Mouse (Mus musculus) liver, embryonic 14.5 days (tissue): ENCODE measurements around the gene Neu3. TPM values are rescaled to one million over a fixed set of nuclear protein-coding genes. Genes with fewer than 3 reads are reported as not detected.

Experiments used
- ATAC-seq: fragments of 200-750 bp; cut with Nextera tagmentation; 2 replicates; pipeline ENCODE4 v1.8.0; 2017; ENCODE audit warnings: moderate number of reproducible peaks, mild to moderate bottlenecking, moderate library complexity; ENCODE audit not compliant: insufficient read depth
- DNase-seq, 3 experiments: peaks; one replicate each; pipeline ENCODE4 v3.0.0-alpha.2; 2012 to 2013; ENCODE audit warnings: low read depth in 3 of 3, low spot score in 3 of 3
- H3K27ac ChIP-seq: fragments of 300-500 bp; sonication (generic); 2 replicates; pipeline ENCODE4 v1.5.1; 2014; ENCODE audit warnings: moderate library complexity, mild to moderate bottlenecking, control low read depth, inconsistent platforms
- H3K27me3 ChIP-seq: fragments of 300-500 bp; sonication (generic); 2 replicates; pipeline ENCODE4 v1.6.1; 2014; ENCODE audit warnings: mild to moderate bottlenecking, low read length, moderate library complexity; ENCODE audit not compliant: control insufficient read depth, insufficient read depth
- H3K36me3 ChIP-seq: fragments of 300-500 bp; sonication (generic); replicated peaks from 2 replicates; pipeline ENCODE4 v1.6.1; 2014; ENCODE audit warnings: low read depth; ENCODE audit not compliant: control insufficient read depth, insufficient read depth
- H3K4me1 ChIP-seq, 2 experiments: fragments of 200-500 bp in 1 of 2; fragments of 300-500 bp in 1 of 2; sonication (generic) in 1 of 2; replicated peaks; 2 replicates each; pipeline ENCODE4 v1.6.1; 2012 to 2014; ENCODE audit warnings: antibody characterized with exemption in 1 of 2, inconsistent platforms in 1 of 2, low read length in 1 of 2; ENCODE audit not compliant: control insufficient read depth in 2 of 2, insufficient read depth in 2 of 2
- H3K4me2 ChIP-seq: fragments of 300-500 bp; sonication (generic); 2 replicates; pipeline ENCODE4 v1.6.1; 2014; ENCODE audit warnings: low read depth, mild to moderate bottlenecking, control low read depth, moderate library complexity
- H3K4me3 ChIP-seq, 2 experiments: fragments of 200-500 bp in 1 of 2; fragments of 300-500 bp in 1 of 2; sonication (generic) in 1 of 2; 2 replicates each; pipeline ENCODE4 v1.5.1; 2012 to 2014; ENCODE audit warnings: low read depth in 2 of 2, low read length in 2 of 2, mild to moderate bottlenecking in 2 of 2, control low read depth in 1 of 2, inconsistent platforms in 1 of 2, moderate library complexity in 1 of 2; ENCODE audit not compliant: insufficient read depth in 1 of 2
- H3K9ac ChIP-seq: fragments of 300-500 bp; sonication (generic); replicated peaks from 2 replicates; pipeline ENCODE4 v1.6.1; 2014; ENCODE audit warnings: mild to moderate bottlenecking, control low read depth, moderate library complexity
- H3K9me3 ChIP-seq: fragments of 300-500 bp; sonication (generic); 2 replicates; pipeline ENCODE4 v1.6.1; 2016; ENCODE audit warnings: low read length, mixed read lengths; ENCODE audit not compliant: control insufficient read depth
- CTCF ChIP-seq: IDR thresholded peaks from 2 replicates; pipeline ENCODE4 v1.5.1; 2016; ENCODE audit warnings: antibody characterized with exemption, low read depth, control low read depth
- EP300 ChIP-seq: IDR thresholded peaks from 2 replicates; pipeline ENCODE4 v1.6.1; 2016; ENCODE audit warnings: antibody characterized with exemption, low read depth
- WGBS: fragments of 180-500 bp; shearing (Covaris S2); extraction: QIAGEN DNeasy Blood & Tissue Kit; methylation state at CpG from one replicate; pipeline ENCODE4 v1.1.7; 2014; ENCODE audit not compliant: insufficient replicate concordance; 5-methylcytosine and 5-hydroxymethylcytosine counted together
- polyA plus RNA-seq, 2 experiments: library from polyadenylated mRNA; depleted of rRNA in 1 of 2; stranded (reverse) in 1 of 2; unstranded in 1 of 2; fragments of >200 nt; fragmentation: Nextera tagmentation in 1 of 2; extraction: Ambion mirVana in 1 of 2; gene quantifications; 2 replicates each; pipeline versions ENCODE4 v1.2.1 to v1.2.3; 2012 to 2014

Neu3 gene
- polyA plus RNA-seq, 2 experiments = 2.9 to 4.1 TPM

GRCm38 (mm10) chr7:99803535-99803934, 24.7 kb downstream of the Neu3 start:
- Histone ChIP-seq H3K9ac (peak overlapping the region; percentile 57), H3K4me1 (peaks cover 32 to 42% of the 10 kb centered on the region in 2 experiments), H3K27me3 (no peaks in the 10 kb centered on the region), H3K4me3 (peak overlapping the region in 1 of 2 experiments; percentile 26; a peak in 1 of 4 replicates), H3K4me2 (peak overlapping the region; percentile 70), H3K27ac (peak overlapping the region; percentile 92), H3K9me3 (no peaks in the 10 kb centered on the region), H3K36me3 (no peaks in the 10 kb centered on the region)
- 29% methylated on average over 8 of the region's 8 CpGs for WGBS
- TF ChIP-seq EP300 (no peak), CTCF (no peak)
- peak; percentile 87 for ATAC-seq
- DNase-seq = peak in 2 of 3 experiments; percentile 54 to 60

- ATAC-seq = peak; percentile 46
Measured at GRCm38 (mm10) chr7:99799118-99799517, 29.1 kb downstream of the Neu3 start.

GRCm38 (mm10) chr7:99797911-99798647, 30.1 kb downstream of the Neu3 start:
- no peak overlapping the region for H3K27ac ChIP-seq
- H3K4me3 ChIP-seq = no peak overlapping the region
- 33% methylated on average over 6 of the region's 6 CpGs for WGBS
- H3K4me1 ChIP-seq = peaks cover 21 to 25% of the 10 kb centered on the region in 2 experiments
- H3K4me2 ChIP-seq = no peak overlapping the region
- H3K27me3 ChIP-seq = no peaks in the 10 kb centered on the region
- TF ChIP-seq EP300 = no peak
- TF ChIP-seq CTCF = peak; percentile 80
- ATAC-seq = no peak
- H3K36me3 ChIP-seq = no peaks in the 10 kb centered on the region
- peak; percentile 74 to 80 (median 76) for DNase-seq
- no peak overlapping the region for H3K9ac ChIP-seq
- no peaks in the 10 kb centered on the region for H3K9me3 ChIP-seq

More at GRCm38 (mm10) chr7:99799118-99799517, 29.1 kb downstream of the Neu3 start:
- Histone ChIP-seq H3K9me3 (no peaks in the 10 kb centered on the region), H3K9ac (peak overlapping the region; percentile 48), H3K4me3 (no peak overlapping the region), H3K4me1 (peaks cover 28 to 33% of the 10 kb centered on the region in 2 experiments), H3K27ac (peak overlapping the region; percentile 44), H3K36me3 (no peaks in the 10 kb centered on the region), H3K27me3 (no peaks in the 10 kb centered on the region), H3K4me2 (peak overlapping the region; percentile 41)
- 38% methylated on average over 7 of the region's 7 CpGs for WGBS
- TF ChIP-seq CTCF = no peak
- TF ChIP-seq EP300 = peak; percentile 45
- peak; percentile 39 to 51 (median 41) for DNase-seq

- peaks cover 15 to 17% of the 10 kb centered on the region in 2 experiments for H3K4me1 ChIP-seq
- no peaks in the 10 kb centered on the region for H3K9me3 ChIP-seq
- H3K36me3 ChIP-seq = no peaks in the 10 kb centered on the region
- H3K27me3 ChIP-seq = no peaks in the 10 kb centered on the region
- no peak overlapping the region for H3K4me2 ChIP-seq
- H3K9ac ChIP-seq = no peak overlapping the region
- no peak for DNase-seq
- 85% methylated on average over 3 of the region's 3 CpGs for WGBS
- no peak for ATAC-seq
- no peak overlapping the region for H3K4me3 ChIP-seq
- H3K27ac ChIP-seq = no peak overlapping the region
- TF ChIP-seq EP300 (no peak), CTCF (no peak)
Measured at GRCm38 (mm10) chr7:99797261-99797660, 31.0 kb downstream of the Neu3 start.

- H3K27ac ChIP-seq = no peak overlapping the region
- DNase-seq = no peak
- peaks cover 15% of the 10 kb centered on the region in 2 experiments for H3K4me1 ChIP-seq
- H3K9me3 ChIP-seq = no peaks in the 10 kb centered on the region
- WGBS = 62% methylated on average over 3 of the region's 3 CpGs
- H3K4me2 ChIP-seq = no peak overlapping the region
- TF ChIP-seq CTCF (no peak), EP300 (no peak)
- no peaks in the 10 kb centered on the region for H3K27me3 ChIP-seq
- no peak overlapping the region for H3K9ac ChIP-seq
- no peaks in the 10 kb centered on the region for H3K36me3 ChIP-seq
- no peak overlapping the region for H3K4me3 ChIP-seq
- no peak for ATAC-seq
Measured at GRCm38 (mm10) chr7:99796471-99796870, 31.7 kb downstream of the Neu3 start.
